ENCODE assay signal across 8 mouse cellular contexts in the genomic region with DNA sequence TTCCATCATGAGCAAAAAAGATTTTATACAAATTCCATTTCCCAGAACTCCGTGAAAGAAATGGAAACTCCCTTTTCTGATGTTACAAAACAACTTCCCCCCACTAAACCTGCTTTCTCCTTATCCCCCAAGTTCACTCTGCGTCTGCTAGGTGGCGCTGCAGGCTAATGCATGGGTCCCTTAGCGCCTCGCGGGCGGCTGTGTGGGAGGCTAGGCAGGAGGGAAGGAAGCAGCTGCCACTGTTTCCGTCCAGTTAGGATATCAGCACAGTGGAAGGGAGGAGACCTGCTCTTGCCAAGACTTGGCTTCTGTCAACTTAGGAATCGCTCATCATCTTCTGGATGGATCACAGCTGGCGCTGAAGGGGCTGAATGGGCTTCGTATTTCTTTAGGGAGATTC. TPM values are rescaled to one million over a fixed set of nuclear protein-coding genes. Genes with fewer than 3 reads are reported as not detected.
A peak's percentile ranks its signal among the peaks of the same experiment; 100 is the strongest.
DNase-seq lines count a peak whose midpoint lies in the region; ATAC-seq and TF ChIP-seq lines count a peak whose summit lies in the region.

No protein-coding gene starts in this region.

- 3% methylated on average over 11 of the region's 11 CpGs for WGBS in embryonic facial prominence, embryonic 10.5 days
- 4% methylated on average over 11 of the region's 11 CpGs for WGBS in limb, embryonic 10.5 days
- WGBS in midbrain, embryonic 13.5 days = 3% methylated on average over 11 of the region's 11 CpGs
- 4% methylated on average over 11 of the region's 11 CpGs for WGBS in small intestine, adult 2 months

- DNase-seq in adrenal gland, adult 8-10 months = peak; percentile 80
- DNase-seq in embryonic facial prominence, embryonic 10.5 days (ENCODE audit: low spot score) = peak; percentile 91
- peak; percentile 93 to 95 for DNase-seq in heart, adult 18-20 months
- DNase-seq in kidney, adult 18-20 months = peak; percentile 91
- peak; percentile 93 for DNase-seq in limb, embryonic 10.5 days (ENCODE audit: low spot score)

- TF ChIP-seq CTCF in small intestine, adult 2 months (IDR thresholded peaks at IDR 0.05; ENCODE audit: extremely low read depth, insufficient read length, insufficient replicate concordance, low read depth, low read length) = peak; percentile 88

- peaks cover 11% of the 10 kb centered on the region; the same call in 1 of the 2 replicates for H3K4me1 ChIP-seq in embryonic facial prominence, embryonic 10.5 days
- peaks cover 20% of the 10 kb centered on the region for H3K4me1 ChIP-seq in limb, embryonic 10.5 days
- H3K4me1 ChIP-seq in midbrain, embryonic 13.5 days (replicated peaks) = no peaks in the 10 kb centered on the region
- no peaks in the 10 kb centered on the region; the same call in 1 of the 2 replicates for H3K4me1 ChIP-seq in small intestine, adult 2 months (ENCODE audit: control insufficient read depth, insufficient read depth, insufficient read length, low read length)

- no peak overlapping the region for H3K27ac ChIP-seq in embryonic facial prominence, embryonic 10.5 days (replicated peaks)
- H3K27ac ChIP-seq in limb, embryonic 10.5 days = peak overlapping the region; percentile 73
- no peak overlapping the region for H3K27ac ChIP-seq in midbrain, embryonic 13.5 days
- no peak overlapping the region for H3K27ac ChIP-seq in small intestine, adult 2 months (ENCODE audit: insufficient read depth, low read depth, low read length)

- TF ChIP-seq POLR2A in small intestine, adult 2 months (IDR thresholded peaks at IDR 0.05; ENCODE audit: low read depth, low read length) = no peak

- peaks cover 18% of the 10 kb centered on the region; the same call in 1 of the 2 replicates for H3K27me3 ChIP-seq in embryonic facial prominence, embryonic 10.5 days (replicated peaks; ENCODE audit: low read depth, poor library complexity, severe bottlenecking)
- no peaks in the 10 kb centered on the region for H3K27me3 ChIP-seq in limb, embryonic 10.5 days (ENCODE audit: low read depth, poor library complexity, severe bottlenecking)
- H3K27me3 ChIP-seq in midbrain, embryonic 13.5 days = 0 out of 2 replicates have a peak, but pooled peaks cover 2% of the 10 kb centered on the region
- no peaks in the 10 kb centered on the region for H3K27me3 ChIP-seq in small intestine, adult 2 months (ENCODE audit: control insufficient read depth, insufficient read depth, low read length)

- H3K9me3 ChIP-seq in embryonic facial prominence, embryonic 10.5 days = no peaks in the 10 kb centered on the region
- H3K9me3 ChIP-seq in limb, embryonic 10.5 days (replicated peaks) = no peaks in the 10 kb centered on the region
- H3K9me3 ChIP-seq in midbrain, embryonic 13.5 days = no peaks in the 10 kb centered on the region

- H3K4me2 ChIP-seq in midbrain, embryonic 13.5 days (replicated peaks) = peak overlapping the region; percentile 30

- no peaks in the 10 kb centered on the region for H3K36me3 ChIP-seq in embryonic facial prominence, embryonic 10.5 days (replicated peaks)
- H3K36me3 ChIP-seq in limb, embryonic 10.5 days = no peaks in the 10 kb centered on the region
- H3K36me3 ChIP-seq in midbrain, embryonic 13.5 days = no peaks in the 10 kb centered on the region
- H3K36me3 ChIP-seq in small intestine, adult 2 months (ENCODE audit: control insufficient read depth, insufficient read depth, low read length) = no peaks in the 10 kb centered on the region

- peak; percentile 96 for ATAC-seq in midbrain, embryonic 13.5 days
- no peak for ATAC-seq in erythroblast, adult 5-6 weeks (replicated peaks; ENCODE audit: low FRiP score, poor library complexity, severe bottlenecking)

- H3K9ac ChIP-seq in midbrain, embryonic 13.5 days (replicated peaks) = no peak overlapping the region

- H3K4me3 ChIP-seq in embryonic facial prominence, embryonic 10.5 days = no peak overlapping the region
- H3K4me3 ChIP-seq in limb, embryonic 10.5 days = no peak overlapping the region
- no peak overlapping the region for H3K4me3 ChIP-seq in midbrain, embryonic 13.5 days (replicated peaks)
- H3K4me3 ChIP-seq in small intestine, adult 2 months (ENCODE audit: low read depth, low read length) = no peak overlapping the region

RNA-seq across cellular contexts. Expression of a gene that starts 34.9 kb away (rescaled TPM):
- total RNA-seq in adrenal gland, adult 8-10 months (2022) = 10 to 100 TPM in 2 of 4 experiments, 1 to 10 TPM in 2; 6.4 to 14.2 (median 10.4) TPM
- polyA plus RNA-seq in embryonic facial prominence, embryonic 10.5 days (2016; fragmentation: Nextera tagmentation; extraction: Ambion mirVana) = 0.35 and 0.36 TPM in 2 replicates
- total RNA-seq in heart, adult 18-20 months (2021) = 10 to 100 TPM in 1 of 2 experiments, 1 to 10 TPM in 1; 9.7 to 11.1 TPM
- polyA plus RNA-seq in limb, embryonic 10.5 days (2016; fragmentation: Nextera tagmentation; extraction: Ambion mirVana) = 0.26 and 0.31 TPM in 2 replicates
- 0.96 and 1.3 TPM in 2 replicates for polyA plus RNA-seq in midbrain, embryonic 13.5 days (2015; fragmentation: Nextera tagmentation; extraction: Ambion mirVana)
- polyA plus RNA-seq in small intestine, adult 2 months (2012; rRNA removed) = 1.2 and 1.9 TPM in 2 replicates
- not detected in 2 replicates for total RNA-seq in erythroblast, adult 5-6 weeks (2015; ENCODE audit: low replicate concordance)
- total RNA-seq in erythroblast, adult 5-6 weeks (2017; ENCODE audit: low replicate concordance) = 0.14 TPM in 1 of 2 replicates, not detected in the other
